Mouse (Mus musculus): ENCODE measurements at regions not wholly inside any gene's neighbourhood (a gene's known extent, or its start where the extent isn't known, plus 50 kb on each side); places are given as distances from the start of the nearest gene placed in this dataset.
A peak's percentile ranks its signal among the peaks of the same experiment; 100 is the strongest.

DNA sequence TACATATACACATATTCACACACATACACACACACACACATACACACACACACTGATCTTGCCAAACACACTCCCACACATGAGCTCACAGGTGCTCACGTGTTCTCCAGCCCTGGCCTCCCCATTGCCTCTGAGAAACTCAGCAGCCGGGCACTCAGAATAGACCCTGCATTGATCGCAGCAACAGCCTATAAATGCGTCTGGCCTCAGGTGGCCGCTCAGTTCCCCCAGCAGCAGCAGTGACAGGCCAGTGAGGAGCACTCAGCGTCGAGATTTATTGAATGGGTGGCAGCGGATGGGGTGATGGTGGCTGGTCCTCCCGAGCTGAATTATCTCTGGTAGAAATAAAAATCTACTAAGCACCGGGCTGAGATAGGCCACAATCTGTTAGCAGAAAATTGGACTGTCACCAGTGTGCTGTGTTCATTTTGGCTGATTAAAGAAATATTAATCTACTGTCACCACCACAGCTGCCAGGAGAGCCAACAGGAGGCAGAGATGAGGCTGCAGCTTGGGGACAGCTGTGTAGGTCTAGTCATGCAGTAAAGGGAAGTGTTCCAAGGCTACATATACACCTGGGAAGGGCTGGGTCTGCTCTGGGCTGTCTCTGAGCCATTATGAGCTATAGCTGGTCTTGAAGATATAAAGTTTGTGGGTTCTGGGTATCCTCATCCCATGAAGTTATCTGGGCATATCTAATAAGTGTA lies 80.4 kb upstream of the Ttc34 start:
- Histone ChIP-seq H3K4me2 (no peak overlapping the region), H3K4me3 (replicated peaks) (no peak overlapping the region), H3K36me3 (no peaks in the 10 kb centered on the region), H3K4me1 (no peaks in the 10 kb centered on the region), H3K27me3 (peaks cover 57% of the 10 kb centered on the region), H3K9ac (no peak overlapping the region), H3K27ac (no peak overlapping the region), H3K9me3 (replicated peaks) (no peaks in the 10 kb centered on the region)
- 76% methylated on average over 10 of the region's 10 CpGs for WGBS
- no peak for ATAC-seq (replicated peaks; ENCODE audit: low FRiP score)

- peaks cover 32% of the 10 kb centered on the region for H3K27me3 ChIP-seq
- H3K4me2 ChIP-seq, result no peak overlapping the region
- no peaks in the 10 kb centered on the region for H3K9me3 ChIP-seq (replicated peaks)
- no peaks in the 10 kb centered on the region for H3K4me1 ChIP-seq
- H3K4me3 ChIP-seq (replicated peaks), result no peak overlapping the region
- ATAC-seq (replicated peaks; ENCODE audit: low FRiP score), result no peak
- 76% methylated on average over 1 of the region's 1 CpGs for WGBS
- H3K9ac ChIP-seq, result no peak overlapping the region
- H3K27ac ChIP-seq, result no peak overlapping the region
- no peaks in the 10 kb centered on the region for H3K36me3 ChIP-seq
These were observed 77.4 kb upstream of the Ttc34 start for GRCm38 (mm10) chr4:154759881-154760280.

DNA sequence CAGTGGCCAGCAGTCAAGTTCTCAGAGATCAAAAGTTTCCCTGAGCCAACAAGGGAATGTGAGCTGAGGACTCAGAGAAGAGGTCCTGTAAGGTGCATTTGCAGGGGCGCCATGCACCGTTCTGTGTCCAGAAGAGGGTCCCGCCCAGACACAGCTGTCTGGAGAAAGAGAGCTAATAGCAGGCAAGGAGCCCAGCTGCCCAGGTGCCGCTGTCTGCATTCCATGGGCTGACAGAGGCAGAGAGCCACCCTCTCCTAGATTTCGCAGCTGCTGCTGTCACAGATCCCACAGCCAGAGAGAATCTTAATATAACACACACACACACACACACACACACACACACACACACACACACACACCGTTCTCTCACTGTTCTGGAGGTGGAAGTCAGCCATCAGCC lies 73.0 kb upstream of the Ttc34 start:
- no peak overlapping the region for H3K9ac ChIP-seq
- no peak for ATAC-seq (replicated peaks; ENCODE audit: low FRiP score)

GRCm38 (mm10) chr4:154766158-154766557 lies 71.1 kb upstream of the Ttc34 start:
- no peak for ATAC-seq (replicated peaks; ENCODE audit: low FRiP score)
- H3K4me3 ChIP-seq (replicated peaks), result no peak overlapping the region
- H3K36me3 ChIP-seq, result no peaks in the 10 kb centered on the region
- H3K27ac ChIP-seq, result no peak overlapping the region
- H3K4me2 ChIP-seq, result no peak overlapping the region
- WGBS, result 41% methylated on average over 2 of the region's 2 CpGs
- H3K4me1 ChIP-seq, result 0 out of 2 replicates have a peak, but pooled peaks cover under 1% of the 10 kb centered on the region
- H3K9me3 ChIP-seq (replicated peaks), result no peaks in the 10 kb centered on the region
- H3K27me3 ChIP-seq, result peaks cover 31% of the 10 kb centered on the region
- no peak overlapping the region for H3K9ac ChIP-seq

More for the DNA sequence above, 73.0 kb upstream of the Ttc34 start:
- Histone ChIP-seq H3K27ac (no peak overlapping the region), H3K4me2 (no peak overlapping the region), H3K27me3 (peaks cover 29% of the 10 kb centered on the region), H3K4me1 (no peaks in the 10 kb centered on the region), H3K4me3 (replicated peaks) (no peak overlapping the region), H3K9me3 (replicated peaks) (no peaks in the 10 kb centered on the region), H3K36me3 (no peaks in the 10 kb centered on the region)
- 60% methylated on average over 6 of the region's 6 CpGs for WGBS

GRCm38 (mm10) chr4:154771330-154772076 lies 65.8 kb upstream of the Ttc34 start:
- Histone ChIP-seq H3K4me2 (no peak overlapping the region), H3K27me3 (peaks cover 43% of the 10 kb centered on the region), H3K9ac (no peak overlapping the region), H3K9me3 (replicated peaks) (no peaks in the 10 kb centered on the region), H3K36me3 (no peaks in the 10 kb centered on the region), H3K27ac (no peak overlapping the region), H3K4me1 (peaks cover 11% of the 10 kb centered on the region; the same call in 1 of the 2 replicates), H3K4me3 (replicated peaks) (no peak overlapping the region)
- 30% methylated on average over 25 of the region's 25 CpGs for WGBS
- ATAC-seq (replicated peaks; ENCODE audit: low FRiP score), result no peak

- Histone ChIP-seq H3K9me3 (replicated peaks) (no peaks in the 10 kb centered on the region), H3K27ac (no peak overlapping the region), H3K9ac (no peak overlapping the region), H3K4me1 (peaks cover 11% of the 10 kb centered on the region; the same call in 1 of the 2 replicates), H3K36me3 (no peaks in the 10 kb centered on the region), H3K4me3 (replicated peaks) (no peak overlapping the region), H3K27me3 (peaks cover 41% of the 10 kb centered on the region), H3K4me2 (no peak overlapping the region)
- WGBS, result 53% methylated on average over 4 of the region's 4 CpGs
- ATAC-seq (replicated peaks; ENCODE audit: low FRiP score), result no peak
These were observed 65.2 kb upstream of the Ttc34 start for GRCm38 (mm10) chr4:154772077-154772462.

GRCm38 (mm10) chr4:154773830-154774229 lies 63.4 kb upstream of the Ttc34 start:
- Histone ChIP-seq H3K36me3 (no peaks in the 10 kb centered on the region), H3K9me3 (replicated peaks) (no peaks in the 10 kb centered on the region)

DNA sequence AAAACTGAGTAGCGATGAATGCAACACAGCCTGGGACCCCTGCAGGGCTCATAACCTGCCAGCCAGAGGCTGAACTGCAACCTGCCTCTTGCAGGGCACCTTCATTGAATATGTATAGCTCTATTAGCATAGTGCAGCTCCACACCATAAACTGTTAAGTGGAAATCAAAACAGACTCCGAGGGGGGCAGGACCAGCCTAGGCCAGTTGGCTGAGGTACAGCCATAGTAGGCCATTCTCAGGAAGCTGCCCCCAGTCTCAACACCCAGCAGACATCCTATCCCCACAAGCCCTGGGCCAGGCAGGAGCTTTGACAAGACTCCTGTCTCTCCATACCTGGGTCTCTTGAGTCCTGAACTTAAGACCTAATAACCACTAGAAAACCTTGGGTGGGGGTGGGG lies 62.9 kb upstream of the Ttc34 start:
- 0 out of 2 replicates have a peak, but pooled peaks have one; percentile 17 for ATAC-seq (replicated peaks; ENCODE audit: low FRiP score)
- no peaks in the 10 kb centered on the region for H3K36me3 ChIP-seq
- no peaks in the 10 kb centered on the region for H3K9me3 ChIP-seq (replicated peaks)
- WGBS, result 50% methylated on average over 2 of the region's 2 CpGs
- 0 out of 2 replicates have a peak overlapping the region, but pooled peaks have one; percentile 50 for H3K27ac ChIP-seq
- H3K4me1 ChIP-seq, result peaks cover 13% of the 10 kb centered on the region; the same call in 1 of the 2 replicates
- H3K4me2 ChIP-seq, result no peak overlapping the region
- H3K27me3 ChIP-seq, result peaks cover 34% of the 10 kb centered on the region
- no peak overlapping the region for H3K9ac ChIP-seq
- no peak overlapping the region for H3K4me3 ChIP-seq (replicated peaks)

More at GRCm38 (mm10) chr4:154773830-154774229, 63.4 kb upstream of the Ttc34 start:
- peaks cover 11% of the 10 kb centered on the region; the same call in 1 of the 2 replicates for H3K4me1 ChIP-seq
- no peak overlapping the region for H3K9ac ChIP-seq
- WGBS, result 64% methylated on average over 3 of the region's 3 CpGs
- no peak overlapping the region for H3K4me3 ChIP-seq (replicated peaks)
- H3K4me2 ChIP-seq, result no peak overlapping the region
- peak overlapping the region; percentile 50; the same call in 1 of the 2 replicates for H3K27ac ChIP-seq
- H3K27me3 ChIP-seq, result peaks cover 36% of the 10 kb centered on the region
- no peak for ATAC-seq (replicated peaks; ENCODE audit: low FRiP score)

GRCm38 (mm10) chr4:154778818-154779217 lies 58.4 kb upstream of the Ttc34 start:
- H3K9me3 ChIP-seq (replicated peaks), result no peaks in the 10 kb centered on the region
- H3K9ac ChIP-seq, result no peak overlapping the region
- no peaks in the 10 kb centered on the region for H3K36me3 ChIP-seq
- H3K4me3 ChIP-seq (replicated peaks), result no peak overlapping the region
- H3K4me1 ChIP-seq, result peaks cover 37% of the 10 kb centered on the region
- H3K27ac ChIP-seq, result peak overlapping the region; percentile 79
- no peak overlapping the region for H3K4me2 ChIP-seq
- WGBS, result 97% methylated on average over 1 of the region's 1 CpGs
- peaks cover 29% of the 10 kb centered on the region for H3K27me3 ChIP-seq
- no peak for ATAC-seq (replicated peaks; ENCODE audit: low FRiP score)

DNA sequence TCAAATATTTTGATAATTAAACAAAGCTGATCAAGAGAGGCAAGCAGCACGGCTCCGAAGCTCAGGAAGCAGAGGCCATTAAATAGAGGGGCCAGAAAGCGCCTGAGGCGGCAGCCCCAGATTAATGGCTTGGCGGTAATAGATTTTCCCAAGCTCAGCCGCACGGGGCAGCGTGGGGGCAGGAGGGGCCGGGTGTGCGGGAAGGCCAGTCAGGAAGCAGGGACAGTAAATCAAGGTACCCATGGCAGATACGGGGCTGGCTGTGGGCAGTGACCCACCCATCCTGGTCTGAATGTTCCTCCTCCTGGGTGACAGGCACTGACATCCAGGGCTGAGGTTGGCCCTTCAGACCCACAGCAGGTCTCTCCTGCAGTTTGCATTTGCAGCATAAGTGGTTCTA lies 55.9 kb upstream of the Ttc34 start:
- no peak overlapping the region for H3K9ac ChIP-seq
- H3K9me3 ChIP-seq (replicated peaks), result no peaks in the 10 kb centered on the region
- peak overlapping the region; percentile 19; the same call in 1 of the 2 replicates for H3K4me2 ChIP-seq
- peak; percentile 72 for ATAC-seq (replicated peaks; ENCODE audit: low FRiP score)
- H3K4me1 ChIP-seq, result peaks cover 47% of the 10 kb centered on the region
- peaks cover 42% of the 10 kb centered on the region for H3K27me3 ChIP-seq
- H3K36me3 ChIP-seq, result no peaks in the 10 kb centered on the region
- no peak overlapping the region for H3K4me3 ChIP-seq (replicated peaks)
- peak overlapping the region; percentile 79 for H3K27ac ChIP-seq
- WGBS, result 1% methylated on average over 11 of the region's 11 CpGs

DNA sequence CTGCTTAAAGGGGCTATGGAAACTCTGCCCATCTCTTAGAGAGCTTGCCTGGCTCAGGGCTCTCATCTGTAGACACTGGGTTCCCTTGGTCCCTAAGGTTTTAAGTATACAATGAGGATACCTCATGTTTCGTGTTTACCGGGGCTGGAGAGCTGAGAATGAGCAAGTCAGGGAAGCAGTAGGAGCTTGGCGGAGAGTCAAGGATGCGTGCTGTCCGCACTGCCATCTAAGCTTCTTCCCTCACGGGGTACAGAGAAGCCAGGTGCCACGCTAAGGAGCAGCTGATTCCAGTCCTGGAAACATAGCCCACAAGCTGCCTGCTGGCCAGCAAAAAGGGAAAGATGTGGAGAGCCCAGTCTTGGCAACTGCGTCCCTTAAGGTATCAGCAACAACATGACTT lies 55.0 kb upstream of the Ttc34 start:
- Histone ChIP-seq H3K9ac (0 out of 2 replicates have a peak overlapping the region, but pooled peaks have one; percentile 4), H3K27ac (peak overlapping the region; percentile 79), H3K4me1 (peaks cover 54% of the 10 kb centered on the region), H3K4me3 (replicated peaks) (no peak overlapping the region), H3K4me2 (no peak overlapping the region), H3K27me3 (peaks cover 48% of the 10 kb centered on the region), H3K9me3 (replicated peaks) (no peaks in the 10 kb centered on the region), H3K36me3 (no peaks in the 10 kb centered on the region)
- 87% methylated on average over 8 of the region's 8 CpGs for WGBS
- ATAC-seq (replicated peaks; ENCODE audit: low FRiP score), result no peak

GRCm38 (mm10) chr4:154785282-154785987 lies 51.8 kb upstream of the Ttc34 start:
- peak overlapping the region; percentile 59 for H3K27ac ChIP-seq
- H3K4me2 ChIP-seq, result no peak overlapping the region
- H3K4me3 ChIP-seq (replicated peaks), result no peak overlapping the region
- peaks cover 65% of the 10 kb centered on the region for H3K27me3 ChIP-seq
- H3K9ac ChIP-seq, result no peak overlapping the region
- 36% methylated on average over 8 of the region's 8 CpGs for WGBS
- no peaks in the 10 kb centered on the region for H3K9me3 ChIP-seq (replicated peaks)
- H3K36me3 ChIP-seq, result no peaks in the 10 kb centered on the region
- ATAC-seq (replicated peaks; ENCODE audit: low FRiP score), result peak; percentile 69
- peaks cover 56% of the 10 kb centered on the region for H3K4me1 ChIP-seq

Data from kidney, embryonic 15.5 days (tissue).